Mouse (Mus musculus): ENCODE data around the gene Nrm. TPM values are rescaled to one million over a fixed set of nuclear protein-coding genes. Genes with fewer than 3 reads are reported as not detected.

The Nrm gene
- polyA plus RNA-seq, 1 experiment from 2014 or later, result 27.4 TPM

DNA sequence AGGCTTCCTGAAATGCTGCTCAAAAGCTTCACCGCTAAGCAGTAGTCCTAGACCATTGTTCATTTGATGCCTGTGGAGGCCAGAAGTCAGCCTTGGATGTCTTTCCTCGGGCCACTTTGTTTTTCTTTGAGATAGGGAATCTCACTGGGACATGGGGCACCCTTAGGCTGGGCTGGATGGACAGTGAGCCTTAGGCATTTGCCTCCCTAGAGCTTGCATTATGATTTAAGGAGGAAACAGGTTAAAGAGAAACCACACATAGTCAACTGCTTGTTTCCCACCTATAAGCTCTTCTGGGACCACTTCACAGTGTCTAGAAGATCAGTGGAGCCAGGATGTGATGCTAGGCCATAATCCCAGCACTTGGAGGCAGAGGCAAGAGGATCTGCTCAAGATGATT, 1.3 kb upstream of the Nrm start:
- ATAC-seq (ENCODE audit: low FRiP score, low TSS enrichment) (no peak), DNase-seq (ENCODE audit: low spot score) (no peak)
- no peak for TF ChIP-seq EP300 (optimal IDR thresholded peaks at IDR 0.05)
- no peak for TF ChIP-seq CTCF (IDR thresholded peaks at IDR 0.05; ENCODE audit: low read depth)
- H3K4me2 ChIP-seq (replicated peaks; ENCODE audit: low read depth), result no peak overlapping the region
- WGBS, result 73% methylated on average over 2 of the region's 2 CpGs
- H3K27ac ChIP-seq (replicated peaks), result no peak overlapping the region
- H3K4me1 ChIP-seq (replicated peaks; ENCODE audit: control insufficient read depth, insufficient read depth), result no peaks in the 10 kb centered on the region
- no peaks in the 10 kb centered on the region for H3K9me3 ChIP-seq (ENCODE audit: control insufficient read depth, low read length)
- no peaks in the 10 kb centered on the region for H3K27me3 ChIP-seq (ENCODE audit: control insufficient read depth, insufficient read depth, low read length)
- no peak overlapping the region for H3K9ac ChIP-seq (ENCODE audit: low read length)
- peaks cover 3% of the 10 kb centered on the region for H3K36me3 ChIP-seq (ENCODE audit: control insufficient read depth, insufficient read depth, low read length)
- H3K4me3 ChIP-seq (ENCODE audit: low read depth, low read length), result no peak overlapping the region

DNA sequence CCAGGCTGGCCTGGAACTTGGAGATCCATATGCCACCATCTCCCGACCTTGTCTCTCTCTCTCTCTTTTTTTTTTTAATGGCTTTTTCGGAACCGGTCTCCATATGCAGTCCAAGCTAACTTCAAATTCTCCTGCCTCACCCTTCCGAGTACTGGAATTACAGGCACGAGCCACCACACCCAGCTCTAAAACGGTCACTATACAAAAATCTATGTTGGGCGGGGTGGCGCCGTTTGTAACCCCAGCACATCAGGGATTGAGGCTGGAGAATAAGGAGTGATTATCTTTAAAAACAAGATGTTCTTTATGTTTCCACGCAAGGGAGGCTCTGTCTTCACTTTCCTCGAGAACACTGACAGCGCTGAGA, 304 bp upstream of the Nrm start:
- TF ChIP-seq EP300 (optimal IDR thresholded peaks at IDR 0.05) (no peak), CTCF (IDR thresholded peaks at IDR 0.05; ENCODE audit: low read depth) (no peak)
- Histone ChIP-seq H3K4me1 (replicated peaks; ENCODE audit: control insufficient read depth, insufficient read depth) (no peaks in the 10 kb centered on the region), H3K4me2 (replicated peaks; ENCODE audit: low read depth) (peak overlapping the region; percentile 66), H3K9ac (ENCODE audit: low read length) (peak overlapping the region; percentile 71), H3K4me3 (ENCODE audit: low read depth, low read length) (peak overlapping the region; percentile 76), H3K27me3 (ENCODE audit: control insufficient read depth, insufficient read depth, low read length) (no peaks in the 10 kb centered on the region), H3K27ac (replicated peaks) (peak overlapping the region; percentile 85), H3K36me3 (ENCODE audit: control insufficient read depth, insufficient read depth, low read length) (peaks cover 3% of the 10 kb centered on the region), H3K9me3 (ENCODE audit: control insufficient read depth, low read length) (no peaks in the 10 kb centered on the region)
- DNase-seq (ENCODE audit: low spot score) (no peak), ATAC-seq (ENCODE audit: low FRiP score, low TSS enrichment) (0 out of 2 replicates have a peak, but pooled peaks have one; percentile 3)
- 4% methylated on average over 12 of the region's 12 CpGs for WGBS

DNA sequence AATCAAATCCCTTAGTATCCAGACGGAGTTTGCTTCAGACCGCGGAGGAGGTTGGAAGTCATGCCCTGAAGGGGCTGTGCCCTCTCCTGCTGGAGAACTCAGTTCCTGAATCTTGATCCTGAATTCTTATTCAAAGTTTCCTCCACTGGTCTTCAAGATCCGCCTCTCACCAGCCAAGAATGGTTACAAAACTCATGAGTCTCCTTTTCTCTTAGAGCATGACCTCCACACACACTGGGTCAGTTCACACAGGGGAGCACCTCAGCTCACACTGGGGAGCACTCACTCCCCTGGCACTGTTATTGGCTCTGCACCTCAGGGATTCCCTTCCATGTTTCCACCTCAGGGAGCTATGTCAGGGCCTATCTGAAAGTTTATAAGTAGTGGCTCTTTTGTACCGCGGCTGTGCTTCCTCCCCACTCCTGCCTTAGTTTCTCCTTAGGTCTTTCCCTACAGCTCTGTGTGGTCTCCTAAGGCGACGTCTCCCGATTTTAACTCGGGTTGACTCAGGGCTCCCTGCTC, 3.8 kb downstream of the Nrm start:
- TF ChIP-seq EP300 (optimal IDR thresholded peaks at IDR 0.05) (no peak), CTCF (IDR thresholded peaks at IDR 0.05; ENCODE audit: low read depth) (no peak)
- Histone ChIP-seq H3K4me3 (ENCODE audit: low read depth, low read length) (peak overlapping the region; percentile 60), H3K9ac (ENCODE audit: low read length) (peak overlapping the region; percentile 77; the same call in 1 of the 2 replicates), H3K4me1 (replicated peaks; ENCODE audit: control insufficient read depth, insufficient read depth) (no peaks in the 10 kb centered on the region; the same call in 1 of the 2 replicates), H3K36me3 (ENCODE audit: control insufficient read depth, insufficient read depth, low read length) (no peaks in the 10 kb centered on the region), H3K9me3 (ENCODE audit: control insufficient read depth, low read length) (no peaks in the 10 kb centered on the region), H3K4me2 (replicated peaks; ENCODE audit: low read depth) (peak overlapping the region; percentile 85), H3K27me3 (ENCODE audit: control insufficient read depth, insufficient read depth, low read length) (no peaks in the 10 kb centered on the region), H3K27ac (replicated peaks) (peak overlapping the region; percentile 94)
- no peak for DNase-seq (ENCODE audit: low spot score)
- ATAC-seq (ENCODE audit: low FRiP score, low TSS enrichment), result no peak
- WGBS, result 27% methylated on average over 10 of the region's 10 CpGs

DNA sequence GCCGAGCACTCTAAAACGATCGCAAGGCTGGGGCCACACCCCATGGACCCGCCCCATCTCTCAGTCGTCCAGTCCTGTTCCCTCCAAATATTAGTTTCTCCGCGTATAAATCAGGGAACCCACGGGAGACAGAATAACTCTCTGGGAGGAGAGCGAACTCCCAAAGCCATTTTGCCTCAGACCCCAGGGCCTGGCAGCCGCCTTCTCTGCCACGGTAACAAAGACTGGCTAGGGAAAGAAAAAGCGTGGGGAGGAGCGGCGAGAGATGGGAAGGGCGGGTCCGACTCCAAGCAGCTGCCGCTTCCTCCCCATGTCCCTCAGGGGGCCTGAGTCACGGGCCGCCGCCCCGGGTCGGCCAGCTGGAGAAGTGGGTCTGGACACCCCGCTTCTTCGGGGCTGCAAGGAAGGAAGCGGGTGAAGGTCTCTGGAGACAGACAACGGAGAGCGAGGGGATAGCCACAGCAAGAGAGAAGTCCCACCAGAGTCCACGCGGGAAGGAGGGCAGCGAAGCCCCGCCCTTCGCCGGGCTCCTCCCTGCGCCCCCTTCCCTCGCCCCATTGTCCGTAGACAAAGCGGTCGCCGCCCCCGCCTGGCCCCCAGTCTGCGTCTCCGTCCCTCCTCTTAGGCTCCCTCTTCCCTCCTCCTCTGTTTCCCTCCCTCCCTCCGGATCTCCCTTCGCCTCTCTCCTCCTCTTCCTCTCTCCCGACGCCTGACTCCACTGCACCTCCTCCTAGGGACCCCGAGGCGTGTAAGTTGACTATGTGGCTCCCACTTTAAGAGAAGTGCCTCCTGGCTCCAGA, 4.6 kb downstream of the Nrm start, which contains the start of gene Ppp1r18:
Ppp1r18 (plus strand) TSS at position 113 of the 800 bp plus-strand sequence.
- H3K4me1 ChIP-seq (replicated peaks; ENCODE audit: control insufficient read depth, insufficient read depth), result peaks cover 3% of the 10 kb centered on the region; the same call in 1 of the 2 replicates
- DNase-seq (ENCODE audit: low spot score) (peak; percentile 68), ATAC-seq (ENCODE audit: low FRiP score, low TSS enrichment) (peak; percentile 51; the same call in 1 of the 2 replicates)
- 2% methylated on average over 44 of the region's 48 CpGs for WGBS
- peak within 1 kb of the TSS; percentile 94 for H3K27ac ChIP-seq (replicated peaks)
- H3K9ac ChIP-seq (ENCODE audit: low read length), result peak within 1 kb of the TSS; percentile 77
- H3K4me3 ChIP-seq (ENCODE audit: low read depth, low read length), result peak within 1 kb of the TSS; percentile 60
- H3K27me3 ChIP-seq (ENCODE audit: control insufficient read depth, insufficient read depth, low read length), result no peaks in the 10 kb centered on the region
- no peaks in the 10 kb centered on the region for H3K36me3 ChIP-seq (ENCODE audit: control insufficient read depth, insufficient read depth, low read length)
- no peaks in the 10 kb centered on the region for H3K9me3 ChIP-seq (ENCODE audit: control insufficient read depth, low read length)
- TF ChIP-seq EP300 (optimal IDR thresholded peaks at IDR 0.05), result peak; percentile 62
- TF ChIP-seq CTCF (IDR thresholded peaks at IDR 0.05; ENCODE audit: low read depth), result 0 out of 2 replicates have a peak, but pooled peaks have one; percentile 6
- peak within 1 kb of the TSS; percentile 85 for H3K4me2 ChIP-seq (replicated peaks; ENCODE audit: low read depth)

DNA sequence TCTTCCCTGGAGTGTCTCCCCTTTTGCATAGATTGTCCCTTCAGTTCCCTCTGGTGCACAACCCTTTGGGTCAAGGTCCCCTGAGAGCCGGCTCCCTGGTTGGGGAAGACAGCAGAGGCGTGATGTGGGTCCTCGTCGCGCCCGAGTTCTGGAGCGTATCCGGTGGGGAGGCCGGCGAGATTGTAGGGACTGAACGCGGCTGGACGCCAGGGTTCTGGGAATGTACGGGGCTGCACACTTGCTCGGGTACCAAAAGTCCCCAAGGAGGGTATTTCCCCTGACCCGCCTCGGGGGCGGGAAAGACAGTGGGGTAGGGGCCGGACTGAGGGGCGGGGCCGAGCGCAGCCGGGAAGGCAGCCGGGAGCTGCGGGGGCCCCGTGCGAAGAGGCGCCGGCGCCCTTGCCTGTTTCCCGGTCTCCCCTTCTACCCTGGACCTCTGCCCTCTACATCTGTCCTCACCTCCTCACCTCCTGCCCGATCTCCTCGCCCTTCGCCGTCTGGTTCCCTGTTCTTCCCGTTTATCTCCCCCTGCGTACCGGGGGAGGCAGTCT, 5.2 kb downstream of the Nrm start:
- H3K4me3 ChIP-seq (ENCODE audit: low read depth, low read length), result peak overlapping the region; percentile 60
- H3K9me3 ChIP-seq (ENCODE audit: control insufficient read depth, low read length), result no peaks in the 10 kb centered on the region
- under 1% methylated on average over 38 of the region's 38 CpGs for WGBS
- H3K36me3 ChIP-seq (ENCODE audit: control insufficient read depth, insufficient read depth, low read length), result no peaks in the 10 kb centered on the region
- DNase-seq (ENCODE audit: low spot score), result peak; percentile 53
- ATAC-seq (ENCODE audit: low FRiP score, low TSS enrichment), result peak; percentile 35; the same call in 1 of the 2 replicates
- no peaks in the 10 kb centered on the region for H3K27me3 ChIP-seq (ENCODE audit: control insufficient read depth, insufficient read depth, low read length)
- H3K27ac ChIP-seq (replicated peaks), result peak overlapping the region; percentile 94
- H3K4me2 ChIP-seq (replicated peaks; ENCODE audit: low read depth), result peak overlapping the region; percentile 85
- peaks cover 3% of the 10 kb centered on the region; the same call in 1 of the 2 replicates for H3K4me1 ChIP-seq (replicated peaks; ENCODE audit: control insufficient read depth, insufficient read depth)
- TF ChIP-seq CTCF (IDR thresholded peaks at IDR 0.05; ENCODE audit: low read depth) (no peak), EP300 (optimal IDR thresholded peaks at IDR 0.05) (no peak)
- H3K9ac ChIP-seq (ENCODE audit: low read length), result peak overlapping the region; percentile 77
